Mouse (Mus musculus): ENCODE data around the gene 2310050C09Rik.

DNA sequence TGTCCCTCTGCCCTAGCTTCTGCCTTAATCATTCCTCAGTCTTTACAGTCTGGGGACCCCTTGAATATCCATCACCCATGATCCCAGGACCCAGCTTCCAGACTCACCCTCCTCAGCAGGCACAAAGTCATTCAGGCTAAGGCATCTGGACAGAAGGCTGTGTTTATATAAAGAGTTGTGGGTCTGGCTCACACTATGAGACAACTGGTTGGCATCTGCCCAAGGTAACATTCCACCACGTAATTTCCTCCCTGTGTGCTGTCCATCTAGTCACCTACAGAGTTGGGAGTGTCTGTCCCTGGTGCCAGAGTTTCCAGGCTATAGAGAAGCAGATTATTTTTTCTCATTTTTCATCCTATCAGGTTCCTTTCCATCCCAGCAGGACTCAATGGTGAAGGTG, 42.9 kb downstream of the 2310050C09Rik start, which contains the start of gene Kprp:
- TF ChIP-seq CTCF (IDR thresholded peaks at IDR 0.05; ENCODE audit: insufficient read depth, low read depth, low read length) (no peak), POLR2A (IDR thresholded peaks at IDR 0.05; ENCODE audit: insufficient read depth, low read depth, low read length) (no peak)

All from olfactory bulb, adult 2 months (tissue).